Mouse (Mus musculus): ENCODE results near the gene Nxpe5. TPM values are rescaled to one million over a fixed set of nuclear protein-coding genes. Genes with fewer than 3 reads are reported as not detected.
A peak's percentile ranks its signal among the peaks of the same experiment; 100 is the strongest.

The Nxpe5 gene
- polyA plus RNA-seq, 1 experiment from 2014 or later, result not detected

DNA sequence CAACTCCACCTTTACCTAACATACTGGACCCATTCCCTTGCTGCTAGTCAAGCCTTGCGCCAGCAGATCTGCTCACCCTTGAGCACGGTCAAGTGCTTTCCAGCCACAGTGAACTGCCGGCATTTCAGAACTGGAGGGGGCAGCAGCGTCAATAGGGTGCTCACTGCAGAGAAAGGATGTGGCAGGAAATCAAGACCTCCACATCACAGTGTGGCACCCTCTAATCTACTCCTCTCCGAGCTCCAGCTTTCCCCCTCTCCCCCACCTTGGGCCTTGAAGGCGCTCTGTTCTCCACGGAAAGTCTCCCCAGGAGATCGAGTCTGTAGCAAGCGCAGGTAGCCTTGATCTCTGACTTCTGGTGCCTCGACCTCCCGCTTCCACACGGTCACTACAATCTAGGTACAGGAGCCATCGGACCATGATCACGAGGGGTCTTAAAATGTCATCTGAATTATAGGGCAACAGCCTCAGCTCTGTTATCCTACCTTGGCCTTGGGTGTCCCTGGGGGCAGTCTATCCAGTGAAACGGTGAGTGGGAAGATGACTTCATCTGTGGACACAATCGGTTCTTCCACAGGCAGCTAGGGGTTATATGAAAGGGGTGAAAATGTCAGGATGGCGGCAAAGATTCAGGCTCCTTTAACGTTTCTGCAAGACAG lies 37.0 kb downstream of the Nxpe5 start:
- Histone ChIP-seq H3K4me3 (ENCODE audit: low read depth, low read length) (peak overlapping the region; percentile 94), H3K36me3 (ENCODE audit: control insufficient read depth, insufficient read depth, low read length) (peaks cover 4% of the 10 kb centered on the region; the same call in 1 of the 2 replicates), H3K27ac (ENCODE audit: low read depth, low read length) (no peak overlapping the region), H3K4me2 (ENCODE audit: low read depth, low read length, severe bottlenecking) (peak overlapping the region; percentile 67), H3K9ac (ENCODE audit: low read length) (peak overlapping the region; percentile 90), H3K9me3 (ENCODE audit: control insufficient read depth, low read length) (no peaks in the 10 kb centered on the region), H3K4me1 (replicated peaks; ENCODE audit: control insufficient read depth, insufficient read depth, low read length) (peaks cover 5% of the 10 kb centered on the region; the same call in 1 of the 2 replicates), H3K27me3 (ENCODE audit: control insufficient read depth, insufficient read depth, low read length) (no peaks in the 10 kb centered on the region)
- WGBS, result 71% methylated on average over 18 of the region's 18 CpGs
- peak; percentile 33 for DNase-seq (ENCODE audit: low spot score)
- ATAC-seq (replicated peaks; ENCODE audit: low FRiP score), result no peak

DNA sequence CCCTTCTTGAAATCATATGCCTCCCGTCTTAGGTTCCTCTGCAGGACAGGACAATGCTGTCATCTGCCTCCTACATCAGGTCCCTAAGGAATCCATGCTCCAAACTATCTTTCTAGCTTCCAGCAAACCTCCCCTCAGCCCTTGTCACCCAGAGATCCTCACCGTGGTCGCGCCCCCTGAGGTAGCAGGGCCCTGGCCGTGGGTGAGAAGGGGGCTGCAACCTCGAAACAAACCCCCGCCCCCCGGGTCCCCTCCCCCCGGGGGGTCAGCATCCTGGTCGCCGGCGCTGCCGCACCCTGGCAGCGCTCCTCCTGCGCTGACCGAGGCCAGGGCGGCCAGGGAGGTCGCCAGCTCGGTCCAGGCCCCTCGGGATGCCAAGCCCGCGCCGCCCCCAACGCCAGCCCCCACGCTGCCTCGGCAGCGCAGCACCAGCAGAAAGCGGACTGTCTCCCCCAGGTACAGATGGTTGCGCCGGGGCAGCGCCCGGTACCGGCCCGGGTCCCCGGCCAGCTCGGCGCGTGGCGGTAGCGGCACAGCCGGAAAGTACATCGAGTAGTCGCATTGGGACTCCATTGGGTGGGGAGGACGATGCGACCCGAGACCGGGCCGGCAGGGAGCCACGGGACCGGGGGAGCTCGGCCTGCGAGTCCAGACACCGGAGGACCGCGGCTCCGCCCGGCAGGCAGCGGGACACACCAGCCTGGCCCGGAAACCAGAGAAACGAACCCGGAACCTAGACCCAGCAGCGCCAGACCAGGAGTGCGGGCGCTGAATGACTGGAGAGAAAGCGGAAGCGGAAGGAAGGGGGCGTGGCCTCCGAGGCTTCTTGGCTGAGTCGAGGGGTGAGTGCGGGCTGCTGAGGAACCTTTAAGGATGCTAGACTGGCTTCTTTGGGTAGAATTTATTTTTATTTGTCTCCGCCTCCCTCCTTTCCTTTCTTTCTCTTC lies 37.8 kb downstream of the Nxpe5 start, which contains the start of gene BC037034:
TSS of gene BC037034 (minus strand) at position 774 of the 947 bp plus-strand sequence.
- Histone ChIP-seq H3K4me2 (ENCODE audit: low read depth, low read length, severe bottlenecking) (peak within 1 kb of the TSS; percentile 67), H3K27me3 (ENCODE audit: control insufficient read depth, insufficient read depth, low read length) (no peaks in the 10 kb centered on the region), H3K4me1 (replicated peaks; ENCODE audit: control insufficient read depth, insufficient read depth, low read length) (peaks cover 5% of the 10 kb centered on the region; the same call in 1 of the 2 replicates), H3K9me3 (ENCODE audit: control insufficient read depth, low read length) (no peaks in the 10 kb centered on the region), H3K9ac (ENCODE audit: low read length) (peak within 1 kb of the TSS; percentile 90), H3K36me3 (ENCODE audit: control insufficient read depth, insufficient read depth, low read length) (peaks cover 4% of the 10 kb centered on the region; the same call in 1 of the 2 replicates), H3K27ac (ENCODE audit: low read depth, low read length) (no peak within 1 kb of the TSS), H3K4me3 (ENCODE audit: low read depth, low read length) (peak within 1 kb of the TSS; percentile 94)
- DNase-seq (ENCODE audit: low spot score) (peak; percentile 90), ATAC-seq (replicated peaks; ENCODE audit: low FRiP score) (peak; percentile 92)
- WGBS, result under 1% methylated on average over 68 of the region's 71 CpGs

DNA sequence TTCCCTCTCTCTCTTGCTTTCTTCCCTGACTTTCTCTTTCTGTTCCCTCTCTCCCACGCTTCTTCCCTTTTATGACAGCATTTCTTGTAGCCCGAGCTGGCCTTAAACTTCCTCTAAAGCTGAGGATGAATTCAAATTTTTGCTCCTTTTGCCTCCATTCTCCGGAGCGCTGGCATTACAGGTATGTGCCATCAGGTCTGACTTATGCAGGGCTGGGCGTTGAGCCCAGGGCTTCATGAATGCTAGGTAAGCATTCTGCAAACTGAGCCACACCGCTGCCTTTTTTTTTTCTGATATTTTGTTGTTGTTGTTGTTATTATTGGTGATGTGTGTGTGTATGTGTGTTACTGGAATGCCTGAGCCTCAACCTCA lies 38.5 kb downstream of the Nxpe5 start:
- ATAC-seq (replicated peaks; ENCODE audit: low FRiP score) (no peak), DNase-seq (ENCODE audit: low spot score) (no peak)
- WGBS, result 13% methylated on average over 6 of the region's 6 CpGs
- Histone ChIP-seq H3K4me2 (ENCODE audit: low read depth, low read length, severe bottlenecking) (peak overlapping the region; percentile 67), H3K9ac (ENCODE audit: low read length) (peak overlapping the region; percentile 90), H3K27ac (ENCODE audit: low read depth, low read length) (no peak overlapping the region), H3K27me3 (ENCODE audit: control insufficient read depth, insufficient read depth, low read length) (no peaks in the 10 kb centered on the region), H3K36me3 (ENCODE audit: control insufficient read depth, insufficient read depth, low read length) (peaks cover 3% of the 10 kb centered on the region; the same call in 1 of the 2 replicates), H3K4me3 (ENCODE audit: low read depth, low read length) (peak overlapping the region; percentile 94), H3K9me3 (ENCODE audit: control insufficient read depth, low read length) (no peaks in the 10 kb centered on the region), H3K4me1 (replicated peaks; ENCODE audit: control insufficient read depth, insufficient read depth, low read length) (peaks cover 5% of the 10 kb centered on the region; the same call in 1 of the 2 replicates)

DNA sequence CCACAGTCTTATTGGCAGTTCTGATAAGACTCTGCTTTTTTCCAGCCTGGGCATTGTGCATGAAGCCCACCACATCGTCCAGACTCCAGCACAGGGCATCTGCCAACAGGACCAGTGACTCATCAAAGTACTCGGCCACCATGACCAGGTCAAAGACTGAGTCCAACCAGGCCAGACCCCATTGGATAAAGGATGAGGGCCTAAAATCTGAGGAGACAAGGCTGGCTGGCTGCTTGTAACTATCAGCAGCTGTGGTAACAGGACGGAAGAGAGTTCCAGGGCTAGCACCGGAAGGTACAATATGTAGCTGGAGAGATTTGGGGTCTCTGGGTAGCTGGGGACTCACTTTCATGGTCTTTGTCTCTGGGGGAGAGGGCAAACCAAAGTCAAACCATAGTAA lies 40.0 kb downstream of the Nxpe5 start:
- no peaks in the 10 kb centered on the region for H3K27me3 ChIP-seq (ENCODE audit: control insufficient read depth, insufficient read depth, low read length)
- no peak for DNase-seq (ENCODE audit: low spot score)
- no peaks in the 10 kb centered on the region; the same call in 1 of the 2 replicates for H3K36me3 ChIP-seq (ENCODE audit: control insufficient read depth, insufficient read depth, low read length)
- no peak overlapping the region for H3K27ac ChIP-seq (ENCODE audit: low read depth, low read length)
- no peak overlapping the region for H3K4me2 ChIP-seq (ENCODE audit: low read depth, low read length, severe bottlenecking)
- H3K4me3 ChIP-seq (ENCODE audit: low read depth, low read length), result no peak overlapping the region
- H3K9me3 ChIP-seq (ENCODE audit: control insufficient read depth, low read length), result no peaks in the 10 kb centered on the region
- H3K9ac ChIP-seq (ENCODE audit: low read length), result no peak overlapping the region
- H3K4me1 ChIP-seq (replicated peaks; ENCODE audit: control insufficient read depth, insufficient read depth, low read length), result peaks cover 5% of the 10 kb centered on the region; the same call in 1 of the 2 replicates
- ATAC-seq (replicated peaks; ENCODE audit: low FRiP score), result no peak
- 93% methylated on average over 4 of the region's 4 CpGs for WGBS

DNA sequence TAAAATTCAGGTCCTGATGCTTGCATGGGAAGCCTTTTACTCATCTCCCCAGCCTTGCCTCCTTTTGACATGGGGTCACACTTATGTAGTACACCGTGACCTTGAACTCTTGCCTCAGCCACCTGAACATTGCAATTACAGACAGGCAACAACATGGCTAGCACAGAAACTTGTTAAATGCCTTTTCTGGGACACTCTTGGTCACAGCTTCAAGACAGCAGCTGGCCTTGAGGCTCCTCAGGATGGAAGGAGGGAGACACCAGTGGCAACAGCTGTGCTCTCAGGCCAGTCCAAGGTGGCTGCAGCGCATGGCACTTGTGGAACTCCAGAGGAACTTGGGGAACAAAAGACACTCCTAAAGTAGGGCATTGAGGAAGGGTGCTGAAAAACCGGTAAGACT lies 41.4 kb downstream of the Nxpe5 start:
- Histone ChIP-seq H3K4me2 (ENCODE audit: low read depth, low read length, severe bottlenecking) (no peak overlapping the region), H3K9ac (ENCODE audit: low read length) (no peak overlapping the region), H3K4me3 (ENCODE audit: low read depth, low read length) (no peak overlapping the region), H3K27ac (ENCODE audit: low read depth, low read length) (no peak overlapping the region), H3K27me3 (ENCODE audit: control insufficient read depth, insufficient read depth, low read length) (no peaks in the 10 kb centered on the region; the same call in 1 of the 2 replicates), H3K4me1 (replicated peaks; ENCODE audit: control insufficient read depth, insufficient read depth, low read length) (peaks cover 5% of the 10 kb centered on the region; the same call in 1 of the 2 replicates), H3K36me3 (ENCODE audit: control insufficient read depth, insufficient read depth, low read length) (no peaks in the 10 kb centered on the region), H3K9me3 (ENCODE audit: control insufficient read depth, low read length) (no peaks in the 10 kb centered on the region)
- WGBS, result 85% methylated on average over 3 of the region's 3 CpGs
- DNase-seq (ENCODE audit: low spot score) (no peak), ATAC-seq (replicated peaks; ENCODE audit: low FRiP score) (no peak)

DNA sequence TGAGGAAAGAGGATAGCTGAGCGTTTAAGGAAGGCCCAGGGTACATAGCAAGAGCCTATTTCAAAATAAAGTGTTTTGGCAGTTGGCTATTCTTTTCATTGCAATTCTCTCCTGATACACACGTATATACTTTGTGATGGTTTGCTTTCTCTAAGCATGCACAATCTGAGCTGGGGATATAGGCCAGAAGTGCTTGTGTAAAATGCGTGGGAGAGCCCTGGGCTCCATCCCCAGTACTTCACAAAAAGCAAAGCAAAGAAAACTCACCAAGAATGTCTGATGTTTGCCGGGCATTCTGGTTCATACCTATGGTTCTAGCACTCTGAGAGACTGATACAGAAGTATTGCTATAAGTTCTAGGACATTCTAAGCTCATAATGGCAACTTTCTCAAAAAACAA lies 43.3 kb downstream of the Nxpe5 start:
- Histone ChIP-seq H3K9ac (ENCODE audit: low read length) (no peak overlapping the region), H3K4me2 (ENCODE audit: low read depth, low read length, severe bottlenecking) (no peak overlapping the region), H3K27ac (ENCODE audit: low read depth, low read length) (no peak overlapping the region), H3K27me3 (ENCODE audit: control insufficient read depth, insufficient read depth, low read length) (no peaks in the 10 kb centered on the region; the same call in 1 of the 2 replicates), H3K4me3 (ENCODE audit: low read depth, low read length) (no peak overlapping the region), H3K36me3 (ENCODE audit: control insufficient read depth, insufficient read depth, low read length) (no peaks in the 10 kb centered on the region), H3K9me3 (ENCODE audit: control insufficient read depth, low read length) (no peaks in the 10 kb centered on the region), H3K4me1 (replicated peaks; ENCODE audit: control insufficient read depth, insufficient read depth, low read length) (no peaks in the 10 kb centered on the region; the same call in 1 of the 2 replicates)
- ATAC-seq (replicated peaks; ENCODE audit: low FRiP score) (no peak), DNase-seq (ENCODE audit: low spot score) (no peak)
- WGBS, result 83% methylated on average over 4 of the region's 4 CpGs

DNA sequence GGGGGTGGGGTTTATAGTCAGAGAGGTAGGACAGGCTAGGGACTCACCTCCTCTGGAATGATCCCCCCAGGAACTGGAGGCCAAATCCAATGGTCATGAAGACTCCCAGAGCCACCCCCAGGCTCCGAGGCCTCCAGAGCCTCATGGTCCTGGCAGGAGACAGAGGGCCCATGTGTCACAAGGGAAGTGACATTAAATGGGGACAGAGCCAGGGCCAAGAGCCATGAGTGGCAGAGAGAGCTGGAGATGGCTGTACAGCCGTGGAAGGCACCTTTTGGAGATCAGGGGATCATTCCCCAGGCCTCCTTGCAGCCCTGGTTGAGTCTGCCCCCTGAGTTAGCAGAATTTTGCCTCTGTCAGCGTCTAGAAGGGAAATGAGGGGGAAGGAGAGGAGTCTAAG lies 45.5 kb downstream of the Nxpe5 start:
- Histone ChIP-seq H3K9ac (ENCODE audit: low read length) (no peak overlapping the region), H3K36me3 (ENCODE audit: control insufficient read depth, insufficient read depth, low read length) (no peaks in the 10 kb centered on the region), H3K27ac (ENCODE audit: low read depth, low read length) (no peak overlapping the region), H3K27me3 (ENCODE audit: control insufficient read depth, insufficient read depth, low read length) (no peaks in the 10 kb centered on the region; the same call in 1 of the 2 replicates), H3K9me3 (ENCODE audit: control insufficient read depth, low read length) (no peaks in the 10 kb centered on the region), H3K4me2 (ENCODE audit: low read depth, low read length, severe bottlenecking) (no peak overlapping the region), H3K4me3 (ENCODE audit: low read depth, low read length) (no peak overlapping the region), H3K4me1 (replicated peaks; ENCODE audit: control insufficient read depth, insufficient read depth, low read length) (peaks cover 17% of the 10 kb centered on the region)
- no peak for ATAC-seq (replicated peaks; ENCODE audit: low FRiP score)
- no peak for DNase-seq (ENCODE audit: low spot score)
- 43% methylated on average over 3 of the region's 3 CpGs for WGBS

DNA sequence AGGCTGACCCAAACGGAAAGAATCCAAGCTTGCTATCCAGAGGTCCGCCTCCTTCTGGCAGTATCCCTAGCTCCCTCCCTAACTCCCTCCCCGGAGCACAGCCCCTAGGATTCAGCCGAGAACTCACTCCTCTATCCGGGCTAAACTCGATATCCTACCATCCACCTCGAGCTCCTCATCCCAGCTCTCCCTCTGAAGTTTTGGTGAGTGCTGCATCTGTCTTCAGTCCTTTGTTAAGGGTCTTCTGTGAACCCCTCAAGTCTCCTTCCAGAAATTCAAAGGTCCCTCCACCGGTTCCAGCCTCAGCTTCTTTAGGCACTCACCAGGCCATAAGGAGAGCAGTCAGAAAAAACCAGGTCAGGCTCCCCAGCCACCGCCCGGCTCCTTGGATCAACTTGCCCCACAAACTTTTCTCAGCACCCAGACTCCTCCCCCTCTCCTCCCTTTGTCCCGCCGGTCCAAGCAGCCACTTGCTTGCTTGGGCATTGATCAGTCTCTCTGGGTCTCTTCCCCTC lies 46.8 kb downstream of the Nxpe5 start, which contains the start of gene Gal3st4:
TSS of gene Gal3st4 (minus strand) at position 432 of the 515 bp plus-strand sequence.
- Histone ChIP-seq H3K27me3 (ENCODE audit: control insufficient read depth, insufficient read depth, low read length) (no peaks in the 10 kb centered on the region; the same call in 1 of the 2 replicates), H3K4me2 (ENCODE audit: low read depth, low read length, severe bottlenecking) (peak within 1 kb of the TSS; percentile 40; the same call in 1 of the 2 replicates), H3K4me3 (ENCODE audit: low read depth, low read length) (peak within 1 kb of the TSS; percentile 14; the same call in 1 of the 2 replicates), H3K4me1 (replicated peaks; ENCODE audit: control insufficient read depth, insufficient read depth, low read length) (peaks cover 21% of the 10 kb centered on the region), H3K36me3 (ENCODE audit: control insufficient read depth, insufficient read depth, low read length) (no peaks in the 10 kb centered on the region; the same call in 1 of the 2 replicates), H3K27ac (ENCODE audit: low read depth, low read length) (no peak within 1 kb of the TSS), H3K9ac (ENCODE audit: low read length) (peak within 1 kb of the TSS; percentile 57), H3K9me3 (ENCODE audit: control insufficient read depth, low read length) (no peaks in the 10 kb centered on the region)
- peak; percentile 69 for DNase-seq (ENCODE audit: low spot score)
- ATAC-seq (replicated peaks; ENCODE audit: low FRiP score), result peak; percentile 34; the same call in 1 of the 2 replicates
- 1% methylated on average over 12 of the region's 12 CpGs for WGBS

All from forebrain, embryonic 11.5 days (tissue).